Mouse (Mus musculus) CD4-positive naive resting alpha-beta T cell, adult 57 days (primary cell): ENCODE results near the gene Defb15. TPM values are rescaled to one million over a fixed set of nuclear protein-coding genes. Genes with fewer than 3 reads are reported as not detected.

Experiments
- total RNA-seq: library from RNA; stranded (reverse); gene quantifications from one replicate; pipeline ENCODE4 v1.2.4, GENCODE M21; 2023

Gene Defb15
- total RNA-seq: not detected

GRCm38 (mm10) chr8:21932610-21933009, at the start of gene Defb15:
Defb15 (minus strand) TSS chr8:21932710.

GRCm38 (mm10) chr8:21969475-21969874, 37.0 kb upstream of the Defb15 start, which contains the start of gene Ccdc70:
Ccdc70 (plus strand) TSS chr8:21969775.

GRCm38 (mm10) chr8:21958414-21958813, 25.9 kb upstream of the Defb15 start, which contains the start of gene Fam90a1a:
Fam90a1a (plus strand) TSS chr8:21958714.

GRCm38 (mm10) chr8:21946462-21946861, 14.0 kb upstream of the Defb15 start, which contains the start of gene Defb13:
Defb13 (plus strand) TSS chr8:21946762.

GRCm38 (mm10) chr8:21938052-21938451, 5.5 kb upstream of the Defb15 start, which contains the start of gene Defb35:
Defb35 (plus strand) TSS chr8:21938352.

GRCm38 (mm10) chr8:21906290-21906689, 26.2 kb downstream of the Defb15 start, which contains the start of gene Defb11:
Defb11 (minus strand) TSS chr8:21906412.

GRCm38 (mm10) chr8:21885321-21885720, 47.2 kb downstream of the Defb15 start, which contains the start of gene Defb9:
Defb9 (minus strand) TSS chr8:21885421.

Other genes with a start within 250 kb of the Defb15 start
- gene AY761184, start 229.1 kb downstream of the Defb15 start, total RNA-seq: not detected
- not detected for gene Defa24, start 198.2 kb downstream of the Defb15 start, total RNA-seq
- gene Defb50, start 109.2 kb downstream of the Defb15 start, total RNA-seq: not detected
- gene Defb2, start 92.8 kb downstream of the Defb15 start, total RNA-seq: not detected
- not detected for gene Defb10, start 73.8 kb downstream of the Defb15 start, total RNA-seq
- not detected for gene Defb9, start 47.3 kb downstream of the Defb15 start, total RNA-seq
- not detected for gene Defb11, start 26.3 kb downstream of the Defb15 start, total RNA-seq
- gene Defb35, start 5.6 kb upstream of the Defb15 start, total RNA-seq: not detected
- not detected for gene Defb13, start 14.1 kb upstream of the Defb15 start, total RNA-seq
- not detected for gene Fam90a1a, start 26.0 kb upstream of the Defb15 start, total RNA-seq
- gene Ccdc70, start 37.1 kb upstream of the Defb15 start, total RNA-seq: not detected
- gene Atp7b, start 127.6 kb upstream of the Defb15 start, total RNA-seq: 0.35 TPM
- gene Alg11, start 128.0 kb upstream of the Defb15 start, total RNA-seq: 20.1 TPM
- not detected for gene Nek5, start 192.3 kb upstream of the Defb15 start, total RNA-seq
- 7.4 TPM for gene Nek3, start 233.7 kb upstream of the Defb15 start, total RNA-seq